Mouse (Mus musculus): ENCODE measurements around the gene Eif2ak4.

Eif2ak4 gene

DNA sequence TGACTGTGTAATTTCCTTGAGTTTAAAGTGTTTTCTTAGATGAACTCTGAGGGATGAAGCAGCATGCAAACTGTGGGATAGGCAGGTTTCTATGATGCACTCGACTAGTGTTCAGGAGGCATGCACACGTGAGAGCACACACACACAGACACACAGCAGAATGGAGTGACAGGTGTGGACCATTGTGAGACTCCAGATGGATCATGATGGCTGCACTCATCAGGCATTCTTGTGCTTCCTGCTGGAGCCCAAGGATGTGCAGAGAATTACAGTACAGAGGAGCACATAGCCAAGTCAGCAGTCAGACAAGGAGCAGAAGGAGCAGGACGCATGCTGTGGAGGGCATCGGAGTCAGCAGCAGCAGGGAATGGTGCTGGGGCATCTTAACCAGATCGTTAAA lies 15.9 kb downstream of the Eif2ak4 start:
- CTCF ChIA-PET, result no interaction called here

DNA sequence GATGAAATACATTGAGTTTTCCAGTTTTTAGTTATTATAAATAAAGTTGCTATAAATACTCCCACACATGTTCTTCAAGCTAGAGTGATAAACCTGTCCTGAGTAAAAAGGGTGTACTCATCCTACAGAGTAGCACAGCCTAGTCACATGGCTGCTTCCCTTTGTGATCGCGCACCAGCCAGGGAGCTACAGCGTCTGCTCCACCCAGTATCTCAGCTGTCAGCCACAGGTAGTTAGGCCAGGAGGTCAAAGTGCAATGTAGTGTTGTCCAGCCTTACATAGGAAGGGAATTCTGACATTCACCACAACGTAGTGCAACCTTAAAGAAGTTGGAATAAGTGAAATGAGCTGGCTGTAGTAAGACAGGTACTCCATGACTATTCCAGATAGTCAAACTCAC lies 17.1 kb downstream of the Eif2ak4 start:
- CTCF ChIA-PET, result no interaction called here

GRCm38 (mm10) chr2:118406811-118407210 lies 18.4 kb downstream of the Eif2ak4 start:
- CTCF ChIA-PET, result no interaction called here

DNA sequence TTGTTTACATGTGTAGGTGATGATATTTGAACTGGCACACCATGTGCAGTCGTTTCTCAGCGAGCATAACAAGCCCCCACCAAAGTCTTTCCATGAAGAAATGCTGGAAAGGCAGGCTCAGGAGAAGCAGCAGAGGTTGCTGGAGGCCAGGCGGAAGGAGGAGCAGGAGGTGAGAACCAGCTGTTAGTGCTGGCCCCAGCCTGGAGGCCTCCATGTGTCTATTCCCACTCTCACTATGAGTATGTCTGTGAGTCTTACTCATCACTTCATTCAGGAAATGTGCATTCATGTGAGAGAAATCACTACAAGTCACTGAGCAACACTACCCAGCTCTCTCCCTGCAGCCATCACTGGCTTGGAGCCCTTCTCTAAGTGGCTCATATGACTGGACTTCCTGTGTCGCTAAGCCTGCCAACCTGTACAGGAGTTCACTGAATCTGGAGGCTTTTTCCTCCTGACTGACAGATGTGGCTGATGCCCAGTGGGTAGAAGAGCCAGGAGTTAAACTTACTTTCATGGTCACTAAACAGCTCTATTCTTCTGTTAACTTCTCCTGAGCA lies 20.0 kb downstream of the Eif2ak4 start:
- CTCF ChIA-PET, result no interaction called here

- CTCF ChIA-PET, result interaction anchor here (0.5 to 0.6 kb wide), 2 partner anchors 170 to 1064 kb away, joined by 3 to 4 read pairs; no protein-coding TSS in a partner anchor
Measured at GRCm38 (mm10) chr2:118412821-118413220, 24.4 kb downstream of the Eif2ak4 start.

DNA sequence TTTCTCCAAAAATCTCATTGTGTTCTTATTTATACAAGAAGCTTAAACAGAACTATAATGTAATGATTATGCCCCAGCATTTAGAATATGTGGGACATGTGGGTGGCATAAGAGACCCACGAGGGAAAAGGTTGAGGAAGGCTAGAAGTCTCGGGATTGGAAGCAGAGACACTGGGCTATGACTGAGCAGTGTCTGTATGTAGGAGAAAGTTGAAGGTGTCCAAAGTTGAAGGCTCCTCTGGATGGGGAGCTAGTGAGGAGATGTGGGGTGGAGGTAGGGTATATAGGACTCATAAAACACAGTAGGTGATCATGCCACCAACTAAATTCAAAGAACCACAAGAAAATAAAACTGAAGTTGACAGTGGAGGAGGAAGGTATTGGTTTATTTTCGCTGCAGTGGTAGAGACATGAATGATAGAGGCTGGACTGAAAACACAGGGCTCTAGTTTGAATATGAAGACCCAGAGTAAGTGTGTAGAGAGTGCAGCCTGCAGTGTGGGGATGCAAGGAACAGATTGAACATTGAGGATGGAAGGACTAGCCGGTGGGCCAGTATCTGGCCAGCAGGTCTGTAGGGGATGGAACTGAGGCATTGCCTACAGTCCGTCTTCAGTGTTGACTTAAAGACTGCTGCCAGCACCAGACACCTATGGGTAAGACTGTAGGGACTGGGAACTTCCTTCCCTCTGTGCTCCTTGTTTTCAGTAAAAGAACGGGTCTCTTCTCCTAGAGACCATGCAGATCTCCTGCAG lies 27.4 kb downstream of the Eif2ak4 start:
- CTCF ChIA-PET, result no interaction called here

DNA sequence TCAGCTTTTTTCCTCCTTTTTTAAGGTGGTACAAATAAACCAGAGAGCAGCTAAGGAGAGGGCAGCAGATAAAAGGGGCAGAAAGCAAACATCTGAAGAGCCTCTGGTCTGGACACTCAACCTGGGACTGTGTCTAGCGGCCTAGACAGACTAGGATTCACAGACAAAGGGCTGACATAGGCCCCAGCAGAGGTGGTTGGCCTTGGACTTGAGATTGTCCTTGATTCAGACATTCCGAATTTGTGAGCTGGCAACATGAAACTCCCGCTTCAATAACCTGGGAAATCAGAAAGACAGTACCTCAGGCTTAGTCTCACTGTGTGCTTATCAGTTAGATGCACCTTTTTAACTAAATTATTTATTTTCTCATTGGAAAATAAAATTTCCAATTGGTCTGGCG lies 29.7 kb downstream of the Eif2ak4 start:
- CTCF ChIA-PET, result no interaction called here

DNA sequence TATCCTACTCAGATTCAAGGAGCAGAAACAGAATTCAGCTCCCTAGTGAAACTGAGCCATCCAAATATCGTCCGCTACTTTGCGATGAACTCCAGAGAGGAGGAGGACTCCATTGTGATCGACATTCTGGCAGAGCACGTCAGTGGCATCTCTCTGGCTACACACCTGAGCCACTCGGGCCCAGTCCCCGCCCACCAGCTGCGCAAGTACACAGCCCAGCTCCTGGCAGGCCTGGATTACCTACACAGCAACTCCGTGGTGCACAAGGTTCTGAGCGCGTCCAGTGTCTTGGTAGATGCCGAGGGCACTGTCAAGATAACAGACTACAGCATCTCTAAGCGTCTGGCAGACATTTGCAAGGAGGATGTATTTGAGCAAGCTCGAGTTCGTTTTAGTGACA lies 33.5 kb downstream of the Eif2ak4 start:
- CTCF ChIA-PET, result interaction anchor here (0.8 kb wide), 1 partner anchor 11 kb away, joined by 3 read pairs; no protein-coding TSS in a partner anchor

- CTCF ChIA-PET, result interaction anchor here (0.8 kb wide), 1 partner anchor 11 kb away, joined by 3 read pairs; no protein-coding TSS in a partner anchor
Measured at GRCm38 (mm10) chr2:118422385-118422784, 34.0 kb downstream of the Eif2ak4 start.

- CTCF ChIA-PET, result no interaction called here
Measured at GRCm38 (mm10) chr2:118428296-118428695, 39.9 kb downstream of the Eif2ak4 start.

DNA sequence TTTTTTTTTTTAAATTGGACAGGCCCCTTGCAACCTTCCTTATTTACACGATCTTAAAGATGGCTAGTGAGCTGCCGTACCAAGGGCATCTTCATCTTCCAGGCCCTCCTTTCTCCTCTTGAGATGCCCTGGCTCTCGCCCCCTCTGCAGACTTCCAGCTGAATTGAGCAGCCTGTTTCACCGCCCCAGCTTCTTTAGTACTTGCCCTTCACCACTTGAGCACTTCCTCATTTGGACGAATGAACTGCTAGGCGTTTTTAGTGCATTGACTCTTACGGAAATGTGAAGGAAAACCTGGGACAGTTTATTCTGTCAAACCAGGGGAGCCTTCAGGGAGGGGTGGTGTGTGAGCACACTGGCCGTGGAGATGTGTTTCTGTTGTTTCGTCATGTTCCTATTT lies 40.9 kb downstream of the Eif2ak4 start:
- CTCF ChIA-PET, result no interaction called here

- CTCF ChIA-PET, result interaction anchor here (0.9 kb wide), 1 partner anchor 329 kb away, joined by 3 read pairs; no protein-coding TSS in a partner anchor
Measured at GRCm38 (mm10) chr2:118430630-118431029, 42.2 kb downstream of the Eif2ak4 start.

DNA sequence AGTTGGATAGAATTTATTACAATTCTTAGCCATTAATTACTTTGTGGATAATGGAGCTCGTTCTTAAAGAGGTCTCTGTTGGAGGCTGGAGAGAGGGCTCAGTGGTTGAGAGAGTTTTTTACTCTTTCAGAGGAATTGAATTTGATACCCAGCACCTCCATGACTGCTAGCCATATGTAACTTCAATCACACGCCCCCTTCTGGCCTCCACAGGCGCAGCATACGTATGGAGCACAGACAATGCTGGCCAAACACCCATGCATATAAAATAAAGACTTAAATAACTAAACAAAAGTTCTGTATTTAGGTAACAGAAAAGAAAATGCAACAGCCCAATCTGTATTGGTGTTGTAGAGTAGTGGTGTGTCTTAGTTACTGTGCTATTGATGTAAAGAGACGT lies 43.2 kb downstream of the Eif2ak4 start:
- CTCF ChIA-PET, result no interaction called here

- CTCF ChIA-PET, result no interaction called here
Measured at GRCm38 (mm10) chr2:118442172-118442571, 53.8 kb downstream of the Eif2ak4 start.

GRCm38 (mm10) chr2:118442723-118443122 lies 54.3 kb downstream of the Eif2ak4 start:
- CTCF ChIA-PET, result no interaction called here

GRCm38 (mm10) chr2:118445696-118446674 lies 57.6 kb downstream of the Eif2ak4 start:
- CTCF ChIA-PET, result no interaction called here

DNA sequence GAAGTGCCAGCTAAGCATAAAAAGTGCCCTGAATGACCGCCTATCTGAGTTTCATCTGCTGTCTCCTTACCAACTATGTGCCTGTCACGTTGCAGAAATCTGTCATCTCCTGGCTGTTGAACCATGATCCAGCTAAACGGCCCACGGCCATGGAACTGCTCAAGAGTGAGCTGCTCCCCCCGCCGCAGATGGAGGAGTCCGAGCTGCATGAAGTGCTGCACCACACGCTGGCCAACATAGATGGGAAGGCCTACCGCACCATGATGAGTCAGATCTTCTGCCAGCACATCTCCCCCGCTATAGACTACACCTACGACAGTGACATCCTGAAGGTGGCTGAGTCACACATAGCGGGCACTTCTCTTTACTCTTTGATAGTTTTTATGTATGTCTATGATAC lies 59.8 kb downstream of the Eif2ak4 start:
- CTCF ChIA-PET, result interaction anchor here (0.6 kb wide), 1 partner anchor 14 kb away, joined by 20 read pairs; no protein-coding TSS in a partner anchor

DNA sequence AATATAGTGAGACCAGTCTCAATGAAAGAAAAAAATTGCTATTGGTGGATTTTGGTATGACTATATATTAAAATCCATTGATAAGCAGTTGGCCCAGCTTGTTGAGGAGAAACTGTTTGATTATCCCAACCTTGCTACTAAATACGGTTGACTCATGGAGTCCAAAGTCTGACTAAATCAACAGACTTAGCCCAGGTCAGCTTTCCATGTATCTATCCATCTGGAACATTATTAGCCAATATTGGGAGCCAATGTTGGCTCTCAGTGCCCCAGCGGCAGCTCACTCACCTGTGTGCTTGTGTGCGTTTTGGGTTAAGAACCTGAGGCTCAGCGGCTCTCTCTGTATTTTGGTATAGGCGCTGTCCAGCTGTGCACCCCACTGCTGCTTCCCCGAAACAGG lies 62.6 kb downstream of the Eif2ak4 start:
- CTCF ChIA-PET, result no interaction called here

DNA sequence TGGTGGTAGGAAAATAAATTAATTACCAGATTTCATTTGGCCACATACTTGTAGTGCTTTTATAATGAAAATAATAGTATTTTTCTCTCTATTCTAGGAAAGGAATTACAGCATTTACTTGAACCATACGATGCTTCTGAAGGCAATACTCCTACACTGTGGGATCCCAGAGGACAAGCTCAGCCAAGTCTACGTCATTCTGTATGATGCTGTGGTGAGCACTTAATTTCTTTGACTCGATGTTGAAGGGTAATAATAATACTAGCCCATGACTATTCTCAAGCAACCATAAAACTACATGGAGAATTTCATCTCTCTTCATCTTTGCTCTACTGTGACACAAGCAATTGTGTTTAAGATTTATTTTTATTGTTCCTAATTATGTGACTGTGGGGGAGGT lies 68.6 kb downstream of the Eif2ak4 start:
- CTCF ChIA-PET, result no interaction called here

DNA sequence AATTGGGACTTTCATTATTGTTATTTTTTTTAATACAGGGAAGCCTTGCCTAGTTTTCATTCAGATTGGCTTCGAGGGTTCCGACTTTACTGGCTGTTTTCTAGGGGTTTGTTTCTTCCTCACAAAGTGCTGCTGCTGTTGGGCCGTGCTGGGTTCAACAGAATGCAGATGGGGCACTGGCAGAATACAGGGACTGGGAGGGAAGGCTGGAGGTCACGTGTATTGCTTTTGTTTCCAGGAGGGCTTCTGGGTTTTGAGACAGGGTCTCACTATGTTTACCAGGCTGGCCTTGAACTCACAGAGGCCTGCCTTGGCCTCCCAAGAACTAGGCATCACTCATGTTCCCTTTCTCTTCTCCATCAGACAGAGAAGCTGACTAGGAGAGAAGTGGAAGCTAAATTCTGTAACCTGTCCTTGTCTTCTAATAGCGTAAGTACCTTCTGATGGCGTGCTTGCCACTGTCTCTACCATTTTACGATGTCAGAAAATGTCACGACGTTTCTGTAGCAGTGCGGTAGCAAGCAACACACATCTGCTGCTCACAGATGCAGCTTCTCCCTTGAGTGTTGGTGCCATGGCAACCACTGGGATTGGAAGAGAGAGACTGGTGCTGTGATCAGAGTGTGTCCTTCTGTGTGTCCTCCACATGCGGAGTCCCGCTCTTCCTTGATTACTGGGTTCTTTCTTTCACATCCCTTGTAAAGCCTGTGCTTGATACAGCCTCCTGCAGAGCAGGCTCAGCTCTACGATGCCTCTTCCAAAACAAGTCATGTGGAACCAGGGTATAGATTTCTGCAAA lies 69.2 kb downstream of the Eif2ak4 start:
- CTCF ChIA-PET, result no interaction called here

- CTCF ChIA-PET, result interaction anchor here (0.6 to 0.7 kb wide), 2 partner anchors 13 to 82 kb away, joined by 4 to 20 read pairs; no protein-coding TSS in a partner anchor
Measured at GRCm38 (mm10) chr2:118461480-118462165, 73.2 kb downstream of the Eif2ak4 start.
